Mouse (Mus musculus) mouse trophoblast stem cell (cell line): ENCODE data around the gene Tcea3.

Source experiments
- in situ Hi-C, 2 experiments: fragments of 300-500 bp; cut with MseI, MboI; formaldehyde crosslinking; loops; 2 replicates in 1 of 2; 3 replicates in 1 of 2; pipeline ENCODE4 v1.15.1; 2025

Tcea3 gene

GRCm38 (mm10) chr4:136247729-136248463 is at the start of gene Tcea3:
TSS of gene Tcea3 (plus strand) at chr4:136247729.
- in situ Hi-C loops: no loop called here

- in situ Hi-C loops: loop anchor here in 1 of 2 experiments (5.0 kb wide), 1 partner anchor 37 kb away; no protein-coding TSS in a partner anchor
These were observed 48.7 kb upstream of the Tcea3 start for GRCm38 (mm10) chr4:136198846-136199245.

GRCm38 (mm10) chr4:136199562-136200292 is 47.8 kb upstream of the Tcea3 start:
- in situ Hi-C loops: loop anchor here in 1 of 2 experiments (5.0 kb wide), 1 partner anchor 37 kb away; no protein-coding TSS in a partner anchor

GRCm38 (mm10) chr4:136202509-136202908 is 45.0 kb upstream of the Tcea3 start:
- in situ Hi-C loops: no loop called here

GRCm38 (mm10) chr4:136204775-136205174 is 42.8 kb upstream of the Tcea3 start:
- in situ Hi-C loops: no loop called here

GRCm38 (mm10) chr4:136206033-136206893 is 41.3 kb upstream of the Tcea3 start, which contains the start of gene Asap3:
TSS of gene Asap3 (plus strand) at chr4:136206365.
- in situ Hi-C loops: no loop called here

GRCm38 (mm10) chr4:136206943-136207342 is 40.6 kb upstream of the Tcea3 start:
- in situ Hi-C loops: no loop called here

- in situ Hi-C loops: no loop called here
These were observed 36.6 kb upstream of the Tcea3 start for GRCm38 (mm10) chr4:136210931-136211330.

- in situ Hi-C loops: no loop called here
These were observed 33.9 kb upstream of the Tcea3 start for GRCm38 (mm10) chr4:136213629-136214028.

GRCm38 (mm10) chr4:136214828-136215227 is 32.7 kb upstream of the Tcea3 start:
- in situ Hi-C loops: no loop called here

GRCm38 (mm10) chr4:136215576-136215975 is 32.0 kb upstream of the Tcea3 start:
- in situ Hi-C loops: no loop called here

GRCm38 (mm10) chr4:136217063-136217462 is 30.5 kb upstream of the Tcea3 start:
- in situ Hi-C loops: no loop called here

GRCm38 (mm10) chr4:136218595-136219214 is 28.8 kb upstream of the Tcea3 start:
- in situ Hi-C loops: no loop called here

- in situ Hi-C loops: no loop called here
These were observed 27.3 kb upstream of the Tcea3 start for GRCm38 (mm10) chr4:136220133-136220775.

- in situ Hi-C loops: no loop called here
These were observed 23.8 kb upstream of the Tcea3 start for GRCm38 (mm10) chr4:136223549-136224239.

- in situ Hi-C loops: no loop called here
These were observed 23.3 kb upstream of the Tcea3 start for GRCm38 (mm10) chr4:136224240-136224559.

GRCm38 (mm10) chr4:136224677-136225460 is 22.7 kb upstream of the Tcea3 start:
- in situ Hi-C loops: no loop called here

- in situ Hi-C loops: no loop called here
These were observed 20.1 kb upstream of the Tcea3 start for GRCm38 (mm10) chr4:136227408-136227807.

- in situ Hi-C loops: no loop called here
These were observed 18.9 kb upstream of the Tcea3 start for GRCm38 (mm10) chr4:136228640-136229039.

- in situ Hi-C loops: no loop called here
These were observed 8.9 kb upstream of the Tcea3 start for GRCm38 (mm10) chr4:136238669-136239068.
